Mouse (Mus musculus) gastrocnemius, postnatal 14 days (tissue): ENCODE results near the gene Olfr463. TPM values are rescaled to one million over a fixed set of nuclear protein-coding genes. Genes with fewer than 3 reads are reported as not detected.
A peak's percentile ranks its signal among the peaks of the same experiment; 100 is the strongest.

ENCODE experiments used
- DNase-seq: peaks from one replicate; pipeline ENCODE4 v3.0.0; 2021; ENCODE audit warnings: mixed read lengths
- intact Hi-C: fragments of 180-260 bp; cut with DNase I; formaldehyde crosslinking; loops from one replicate; pipeline ENCODE4 v1.15.1; 2025; ENCODE audit warnings: low total_unique reads
- total RNA-seq, 2 experiments: library from RNA; stranded (reverse); gene quantifications; 2 replicates each; pipeline ENCODE4 v1.2.3; 2021

Olfr463 gene
- total RNA-seq, 2 experiments from 2014 or later: not detected

DNA sequence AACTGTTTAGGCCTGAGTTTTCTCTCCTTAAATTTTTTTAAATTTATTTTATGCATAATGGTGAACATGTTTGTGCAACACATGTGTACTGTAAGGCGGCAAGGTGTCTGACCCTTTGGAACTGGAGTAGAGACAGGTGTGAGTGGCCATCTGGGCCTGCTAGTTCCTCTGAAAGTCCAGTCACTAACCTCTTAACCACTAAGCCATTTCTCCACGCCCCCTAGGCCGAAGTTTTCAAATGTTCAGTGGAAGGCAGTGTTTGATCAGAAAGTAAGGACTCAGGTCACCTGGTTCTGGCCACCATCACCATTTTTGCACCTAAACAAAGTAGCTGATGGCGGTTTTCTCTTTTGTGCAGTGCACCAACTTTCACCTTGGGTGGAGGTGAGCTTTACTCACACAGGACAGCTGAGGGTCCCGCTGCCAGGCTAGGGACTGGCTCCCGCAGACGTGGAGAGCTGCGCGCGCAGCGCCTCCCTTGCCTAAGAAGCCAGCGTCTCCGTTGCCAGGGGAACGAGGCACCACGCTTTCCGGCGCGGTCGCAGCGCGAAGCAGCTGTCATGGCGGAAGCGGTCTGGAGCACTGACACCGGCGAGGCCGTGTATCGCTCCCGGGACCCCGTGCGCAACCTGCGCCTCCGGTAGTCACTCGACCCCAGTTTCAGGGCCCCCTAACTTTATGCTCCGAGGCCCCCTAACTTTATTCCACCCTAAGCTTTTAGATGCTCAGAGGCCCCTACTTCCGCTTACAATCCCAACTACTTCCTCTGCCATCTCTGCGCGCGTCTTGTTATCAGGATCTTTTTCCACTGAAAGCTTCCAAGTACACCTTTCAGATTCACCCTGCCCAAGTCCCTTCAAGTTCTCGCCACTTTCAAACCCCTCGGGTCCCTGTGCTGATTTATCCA is 44.2 kb downstream of the Olfr463 start, which contains the start of gene Mks1:
Mks1 (plus strand) TSS at position 526 of the 907 bp plus-strand sequence.
- peak; percentile 93 for DNase-seq
- intact Hi-C loops: no loop called here

GRCm38 (mm10) chr11:87847884-87848283 is 49.3 kb downstream of the Olfr463 start:
- no peak for DNase-seq
- intact Hi-C loops: no loop called here

GRCm38 (mm10) chr11:87846968-87847600 is 50.1 kb downstream of the Olfr463 start:
- DNase-seq: no peak
- intact Hi-C loops: no loop called here

Other genes with a start within 250 kb of the Olfr463 start
- gene Rnf43, start 234.7 kb downstream of the Olfr463 start, total RNA-seq: under 1 TPM; 0.09 to 0.16 TPM
- gene Supt4a, start 159.8 kb downstream of the Olfr463 start, total RNA-seq: 10 to 100 TPM; 30.8 to 36.4 TPM
- gene Tspoap1, start 136.8 kb downstream of the Olfr463 start, total RNA-seq: under 1 TPM; 0.04 TPM
- not detected for gene Mpo, start 103.8 kb downstream of the Olfr463 start, total RNA-seq
- gene Lpo, start 69.1 kb downstream of the Olfr463 start, total RNA-seq: not detected
- gene Mks1, start 44.2 kb downstream of the Olfr463 start, total RNA-seq: 1 to 10 TPM; 1.9 to 2.3 TPM
- gene Epx, start 21.9 kb downstream of the Olfr463 start, total RNA-seq: not detected
- gene Olfr462, start 5.1 kb downstream of the Olfr463 start, total RNA-seq: not detected
- not detected for gene Olfr464, start 23.6 kb upstream of the Olfr463 start, total RNA-seq
- 100 to 1,000 TPM; 134 to 138 TPM for gene Dynll2, start 90.1 kb upstream of the Olfr463 start, total RNA-seq
- 10 to 100 TPM; 58.0 to 76.3 TPM for gene Srsf1, start 150.0 kb upstream of the Olfr463 start, total RNA-seq
- 10 to 100 TPM; 39.2 to 43.5 TPM for gene Vezf1, start 170.9 kb upstream of the Olfr463 start, total RNA-seq
- 10 to 100 TPM; 48.5 to 50.0 TPM for gene Cuedc1, start 200.7 kb upstream of the Olfr463 start, total RNA-seq